Mouse (Mus musculus) liver, adult 2 months (tissue): ENCODE data around the gene Utf1.

ENCODE experiments used
- CTCF ChIP-seq: fragments of 200-500 bp; IDR thresholded peaks from 2 replicates; pipeline ENCODE4 v1.5.1; 2011; ENCODE audit warnings: low read depth, low read length, control low read depth
- POLR2A ChIP-seq: fragments of 200-500 bp; IDR thresholded peaks from 2 replicates; pipeline ENCODE4 v1.6.1; 2011; ENCODE audit warnings: low read length, control low read depth; ENCODE audit not compliant: insufficient read depth; ENCODE audit errors: extremely low read depth

- no peak for TF ChIP-seq CTCF
- TF ChIP-seq POLR2A, result no peak
These were observed 27.4 kb downstream of the Utf1 start for GRCm38 (mm10) chr7:139970979-139971378.
